Mouse (Mus musculus): ENCODE measurements around the gene Aars2. TPM values are rescaled to one million over a fixed set of nuclear protein-coding genes. Genes with fewer than 3 reads are reported as not detected.

Aars2 gene
- polyA plus RNA-seq, 1 experiment from 2014 or later = 17.4 TPM

- Histone ChIP-seq H3K4me1 (ENCODE audit: insufficient read depth) (no peaks in the 10 kb centered on the region), H3K4me3 (ENCODE audit: low read depth, low read length) (no peak overlapping the region), H3K4me2 (no peak overlapping the region), H3K27ac (ENCODE audit: low read depth) (no peak overlapping the region), H3K9me3 (ENCODE audit: low read depth, low read length) (peaks cover 7% of the 10 kb centered on the region; the same call in 1 of the 2 replicates), H3K36me3 (ENCODE audit: insufficient read depth) (no peaks in the 10 kb centered on the region), H3K9ac (no peak overlapping the region), H3K27me3 (ENCODE audit: insufficient read depth, low read length) (no peaks in the 10 kb centered on the region)
- no peak; the same call in 1 of the 2 replicates for TF ChIP-seq CTCF (IDR thresholded peaks at IDR 0.05; ENCODE audit: low read depth)
- ATAC-seq (ENCODE audit: insufficient read depth) (no peak), DNase-seq (no peak)
- WGBS = 81% methylated on average over 5 of the region's 5 CpGs
Measured at GRCm38 (mm10) chr17:45468302-45468701, 38.3 kb upstream of the Aars2 start.

GRCm38 (mm10) chr17:45470726-45471125 is 35.9 kb upstream of the Aars2 start:
- Histone ChIP-seq H3K27ac (ENCODE audit: low read depth) (no peak overlapping the region), H3K4me1 (ENCODE audit: insufficient read depth) (no peaks in the 10 kb centered on the region), H3K36me3 (ENCODE audit: insufficient read depth) (no peaks in the 10 kb centered on the region), H3K4me2 (no peak overlapping the region), H3K9ac (no peak overlapping the region), H3K4me3 (ENCODE audit: low read depth, low read length) (no peak overlapping the region), H3K27me3 (ENCODE audit: insufficient read depth, low read length) (peaks cover 8% of the 10 kb centered on the region; the same call in 1 of the 2 replicates), H3K9me3 (ENCODE audit: low read depth, low read length) (peaks cover 7% of the 10 kb centered on the region; the same call in 1 of the 2 replicates)
- WGBS = 77% methylated on average over 7 of the region's 7 CpGs
- no peak for TF ChIP-seq CTCF (IDR thresholded peaks at IDR 0.05; ENCODE audit: low read depth)
- no peak for ATAC-seq (ENCODE audit: insufficient read depth)
- DNase-seq = no peak

GRCm38 (mm10) chr17:45473667-45474066 is 33.0 kb upstream of the Aars2 start:
- no peak overlapping the region for H3K4me3 ChIP-seq (ENCODE audit: low read depth, low read length)
- ATAC-seq (ENCODE audit: insufficient read depth) (no peak), DNase-seq (no peak)
- no peak overlapping the region for H3K9ac ChIP-seq
- H3K4me2 ChIP-seq = no peak overlapping the region
- H3K9me3 ChIP-seq (ENCODE audit: low read depth, low read length) = no peaks in the 10 kb centered on the region
- TF ChIP-seq CTCF (IDR thresholded peaks at IDR 0.05; ENCODE audit: low read depth) = no peak
- H3K27me3 ChIP-seq (ENCODE audit: insufficient read depth, low read length) = peaks cover 8% of the 10 kb centered on the region; the same call in 1 of the 2 replicates
- no peak overlapping the region for H3K27ac ChIP-seq (ENCODE audit: low read depth)
- H3K36me3 ChIP-seq (ENCODE audit: insufficient read depth) = no peaks in the 10 kb centered on the region
- no peaks in the 10 kb centered on the region for H3K4me1 ChIP-seq (ENCODE audit: insufficient read depth)
- 68% methylated on average over 6 of the region's 6 CpGs for WGBS

GRCm38 (mm10) chr17:45474146-45474545 is 32.5 kb upstream of the Aars2 start:
- H3K4me2 ChIP-seq = peak overlapping the region; percentile 61; the same call in 1 of the 2 replicates
- H3K9ac ChIP-seq = no peak overlapping the region
- no peaks in the 10 kb centered on the region for H3K36me3 ChIP-seq (ENCODE audit: insufficient read depth)
- no peak for ATAC-seq (ENCODE audit: insufficient read depth)
- no peaks in the 10 kb centered on the region for H3K4me1 ChIP-seq (ENCODE audit: insufficient read depth)
- WGBS = 64% methylated on average over 8 of the region's 8 CpGs
- no peak for TF ChIP-seq CTCF (IDR thresholded peaks at IDR 0.05; ENCODE audit: low read depth)
- H3K9me3 ChIP-seq (ENCODE audit: low read depth, low read length) = no peaks in the 10 kb centered on the region
- peaks cover 8% of the 10 kb centered on the region; the same call in 1 of the 2 replicates for H3K27me3 ChIP-seq (ENCODE audit: insufficient read depth, low read length)
- peak overlapping the region; percentile 35; the same call in 1 of the 2 replicates for H3K4me3 ChIP-seq (ENCODE audit: low read depth, low read length)
- DNase-seq = no peak
- no peak overlapping the region for H3K27ac ChIP-seq (ENCODE audit: low read depth)

- peaks cover 8% of the 10 kb centered on the region; the same call in 1 of the 2 replicates for H3K27me3 ChIP-seq (ENCODE audit: insufficient read depth, low read length)
- no peaks in the 10 kb centered on the region for H3K4me1 ChIP-seq (ENCODE audit: insufficient read depth)
- H3K4me2 ChIP-seq = peak within 1 kb of the TSS; percentile 61
Measured at GRCm38 (mm10) chr17:45474669-45475465, 31.8 kb upstream of the Aars2 start, which contains the start of gene Spats1. Spats1 (minus strand) TSS chr17:45475415.

GRCm38 (mm10) chr17:45478234-45478825 is 28.3 kb upstream of the Aars2 start:
- H3K36me3 ChIP-seq (ENCODE audit: insufficient read depth) = no peaks in the 10 kb centered on the region
- peak; percentile 88 for DNase-seq
- 9% methylated on average over 12 of the region's 12 CpGs for WGBS
- H3K4me2 ChIP-seq = no peak overlapping the region
- no peak overlapping the region for H3K27ac ChIP-seq (ENCODE audit: low read depth)
- no peak overlapping the region for H3K9ac ChIP-seq
- H3K4me3 ChIP-seq (ENCODE audit: low read depth, low read length) = no peak overlapping the region
- peak; percentile 99 for TF ChIP-seq CTCF (IDR thresholded peaks at IDR 0.05; ENCODE audit: low read depth)
- peaks cover 8% of the 10 kb centered on the region; the same call in 1 of the 2 replicates for H3K27me3 ChIP-seq (ENCODE audit: insufficient read depth, low read length)
- H3K4me1 ChIP-seq (ENCODE audit: insufficient read depth) = no peaks in the 10 kb centered on the region
- H3K9me3 ChIP-seq (ENCODE audit: low read depth, low read length) = no peaks in the 10 kb centered on the region
- ATAC-seq (ENCODE audit: insufficient read depth) = peak; percentile 19; the same call in 1 of the 2 replicates

More at GRCm38 (mm10) chr17:45474669-45475465, 31.8 kb upstream of the Aars2 start, which contains the start of gene Spats1:
- Histone ChIP-seq H3K9me3 (ENCODE audit: low read depth, low read length) (no peaks in the 10 kb centered on the region), H3K27ac (ENCODE audit: low read depth) (no peak within 1 kb of the TSS), H3K4me3 (ENCODE audit: low read depth, low read length) (peak within 1 kb of the TSS; percentile 35), H3K36me3 (ENCODE audit: insufficient read depth) (no peaks in the 10 kb centered on the region), H3K9ac (0 out of 2 replicates have a peak within 1 kb of the TSS, but pooled peaks have one; percentile 6)
- no peak for TF ChIP-seq CTCF (IDR thresholded peaks at IDR 0.05; ENCODE audit: low read depth)
- ATAC-seq (ENCODE audit: insufficient read depth) (peak; percentile 59; the same call in 1 of the 2 replicates), DNase-seq (peak; percentile 72)
- 3% methylated on average over 30 of the region's 30 CpGs for WGBS

- TF ChIP-seq CTCF (IDR thresholded peaks at IDR 0.05; ENCODE audit: low read depth) = peak; percentile 37; the same call in 1 of the 2 replicates
- Histone ChIP-seq H3K4me1 (ENCODE audit: insufficient read depth) (no peaks in the 10 kb centered on the region), H3K9me3 (ENCODE audit: low read depth, low read length) (no peaks in the 10 kb centered on the region), H3K27me3 (ENCODE audit: insufficient read depth, low read length) (no peaks in the 10 kb centered on the region), H3K4me3 (ENCODE audit: low read depth, low read length) (no peak overlapping the region), H3K4me2 (no peak overlapping the region), H3K9ac (no peak overlapping the region), H3K36me3 (ENCODE audit: insufficient read depth) (no peaks in the 10 kb centered on the region), H3K27ac (ENCODE audit: low read depth) (no peak overlapping the region)
- WGBS = 24% methylated on average over 2 of the region's 2 CpGs
- DNase-seq (peak; percentile 28), ATAC-seq (ENCODE audit: insufficient read depth) (no peak)
Measured at GRCm38 (mm10) chr17:45480429-45480828, 26.2 kb upstream of the Aars2 start.
